Mouse (Mus musculus) erythroblast, embryonic 14.5 days (primary cell): ENCODE data around the gene Prpf6. TPM values are rescaled to one million over a fixed set of nuclear protein-coding genes. Genes with fewer than 3 reads are reported as not detected.

Source experiments
- H3K27me3 ChIP-seq: 2 replicates; pipeline ENCODE4 v1.6.1; 2012; ENCODE audit warnings: inconsistent platforms; ENCODE audit not compliant: control insufficient read depth
- H3K36me3 ChIP-seq: 2 replicates; pipeline ENCODE4 v1.6.1; 2012; ENCODE audit warnings: mild to moderate bottlenecking, inconsistent platforms; ENCODE audit not compliant: control insufficient read depth
- H3K4me1 ChIP-seq: 2 replicates; pipeline ENCODE4 v1.6.1; 2012; ENCODE audit warnings: inconsistent platforms; ENCODE audit not compliant: control insufficient read depth
- H3K4me3 ChIP-seq: replicated peaks from 2 replicates; pipeline ENCODE3; 2012; ENCODE audit warnings: moderate library complexity, mild to moderate bottlenecking, inconsistent platforms
- H3K9me3 ChIP-seq: 2 replicates; pipeline ENCODE4 v1.6.1; 2012; ENCODE audit warnings: low read length, inconsistent platforms, mixed read lengths; ENCODE audit not compliant: control insufficient read depth
- GATA1 ChIP-seq: IDR thresholded peaks from 2 replicates; pipeline ENCODE4 v1.6.1; 2012; ENCODE audit warnings: low read length, inconsistent platforms, mixed read lengths
- TAL1 ChIP-seq: IDR thresholded peaks from 3 replicates; pipeline ENCODE4 v1.6.1; 2012; ENCODE audit warnings: low read length, inconsistent platforms, mixed read lengths
- polyA plus RNA-seq: library from polyadenylated mRNA; stranded (reverse); fragments of >175 nt; gene quantifications from 2 replicates; pipeline ENCODE4 v1.2.3, GENCODE M21; 2012

Prpf6 gene
- polyA plus RNA-seq, 1 experiment: 1.4 TPM

- H3K9me3 ChIP-seq: no peaks in the 10 kb centered on the region
- TF ChIP-seq TAL1: no peak
- TF ChIP-seq GATA1: no peak
- H3K36me3 ChIP-seq: peaks cover 93% of the 10 kb centered on the region
- H3K27me3 ChIP-seq: no peaks in the 10 kb centered on the region
- no peak overlapping the region for H3K4me3 ChIP-seq
- peaks cover 1% of the 10 kb centered on the region for H3K4me1 ChIP-seq
These were observed 52.7 kb downstream of the Prpf6 start for GRCm38 (mm10) chr2:181644361-181644760.

- Histone ChIP-seq H3K27me3 (no peaks in the 10 kb centered on the region), H3K4me1 (no peaks in the 10 kb centered on the region), H3K9me3 (no peaks in the 10 kb centered on the region), H3K36me3 (peaks cover 93% of the 10 kb centered on the region), H3K4me3 (no peak overlapping the region)
- no peak for TF ChIP-seq TAL1
- TF ChIP-seq GATA1: no peak
These were observed 54.0 kb downstream of the Prpf6 start for GRCm38 (mm10) chr2:181645666-181646065.

GRCm38 (mm10) chr2:181646626-181647472 is 55.2 kb downstream of the Prpf6 start:
- H3K4me3 ChIP-seq: no peak overlapping the region
- TF ChIP-seq GATA1 (no peak), TAL1 (no peak)
- no peaks in the 10 kb centered on the region for H3K9me3 ChIP-seq
- no peaks in the 10 kb centered on the region for H3K27me3 ChIP-seq
- peaks cover 88% of the 10 kb centered on the region for H3K36me3 ChIP-seq
- no peaks in the 10 kb centered on the region for H3K4me1 ChIP-seq

- Histone ChIP-seq H3K27me3 (no peaks in the 10 kb centered on the region), H3K4me1 (no peaks in the 10 kb centered on the region), H3K4me3 (no peak overlapping the region), H3K9me3 (no peaks in the 10 kb centered on the region), H3K36me3 (peaks cover 92% of the 10 kb centered on the region)
- no peak for TF ChIP-seq GATA1
- TF ChIP-seq TAL1: no peak
These were observed 57.3 kb downstream of the Prpf6 start for GRCm38 (mm10) chr2:181648926-181649325.

- TF ChIP-seq TAL1: no peak
- no peak for TF ChIP-seq GATA1
- no peaks in the 10 kb centered on the region for H3K4me1 ChIP-seq
- H3K27me3 ChIP-seq: no peaks in the 10 kb centered on the region
- H3K36me3 ChIP-seq: peaks cover 87% of the 10 kb centered on the region
- H3K4me3 ChIP-seq: no peak overlapping the region
- H3K9me3 ChIP-seq: no peaks in the 10 kb centered on the region
These were observed 61.4 kb downstream of the Prpf6 start for GRCm38 (mm10) chr2:181653065-181653464.

- H3K36me3 ChIP-seq: peaks cover 84% of the 10 kb centered on the region
These were observed 61.9 kb downstream of the Prpf6 start for GRCm38 (mm10) chr2:181653523-181653922.

GRCm38 (mm10) chr2:181656734-181657133 is 65.1 kb downstream of the Prpf6 start, which contains the start of gene Gm29797:
TSS of gene Gm29797 (plus strand) at chr2:181657034.
- Histone ChIP-seq H3K27me3 (no peaks in the 10 kb centered on the region), H3K4me1 (peaks cover 6% of the 10 kb centered on the region), H3K9me3 (no peaks in the 10 kb centered on the region), H3K36me3 (peaks cover 57% of the 10 kb centered on the region), H3K4me3 (no peak within 1 kb of the TSS)
- no peak for TF ChIP-seq GATA1
- TF ChIP-seq TAL1: no peak

More at GRCm38 (mm10) chr2:181653523-181653922, 61.9 kb downstream of the Prpf6 start:
- no peaks in the 10 kb centered on the region for H3K4me1 ChIP-seq
- H3K9me3 ChIP-seq: no peaks in the 10 kb centered on the region
- no peaks in the 10 kb centered on the region for H3K27me3 ChIP-seq
- no peak overlapping the region for H3K4me3 ChIP-seq
- TF ChIP-seq GATA1 (no peak), TAL1 (no peak)

GRCm38 (mm10) chr2:181657441-181657840 is 65.8 kb downstream of the Prpf6 start:
- peaks cover 6% of the 10 kb centered on the region for H3K4me1 ChIP-seq

GRCm38 (mm10) chr2:181658528-181658927 is 66.9 kb downstream of the Prpf6 start:
- no peaks in the 10 kb centered on the region for H3K27me3 ChIP-seq
- no peaks in the 10 kb centered on the region for H3K9me3 ChIP-seq
- H3K4me1 ChIP-seq: peaks cover 6% of the 10 kb centered on the region
- H3K36me3 ChIP-seq: peaks cover 39% of the 10 kb centered on the region
- no peak overlapping the region for H3K4me3 ChIP-seq
- TF ChIP-seq GATA1 (no peak), TAL1 (no peak)

More at GRCm38 (mm10) chr2:181657441-181657840, 65.8 kb downstream of the Prpf6 start:
- TF ChIP-seq GATA1 (no peak), TAL1 (no peak)
- H3K27me3 ChIP-seq: no peaks in the 10 kb centered on the region
- no peaks in the 10 kb centered on the region for H3K9me3 ChIP-seq
- no peak overlapping the region for H3K4me3 ChIP-seq
- H3K36me3 ChIP-seq: peaks cover 50% of the 10 kb centered on the region
